Mouse (Mus musculus): ENCODE results near the gene Ttc30b.
"Not testable (repeated sequence)": the region's sequence is repeated elsewhere in the genome, so short reads cannot be mapped to it uniquely, and the experiment has no call there.

Gene Ttc30b

DNA sequence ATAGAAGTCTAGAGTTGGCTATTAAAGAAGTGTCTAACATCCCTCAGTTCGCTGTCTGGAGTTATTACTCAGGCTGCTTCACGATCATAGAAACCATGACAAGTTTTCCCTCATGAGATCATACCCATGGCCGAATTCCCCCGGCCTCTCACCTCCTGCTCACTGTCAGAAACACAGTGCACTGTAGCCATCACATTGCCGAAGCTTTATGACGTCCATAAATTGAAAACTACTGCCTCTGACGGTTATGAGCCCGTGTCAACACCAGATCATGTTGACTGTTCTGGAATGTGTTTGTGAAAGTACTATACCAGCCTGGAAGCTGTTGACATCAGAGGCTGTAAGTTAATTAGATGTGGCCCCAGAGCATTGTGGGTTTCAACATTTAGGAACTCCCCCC, 12.3 kb upstream of the Ttc30b start:
- DNase-seq (ENCODE audit: low spot score), result no peak

DNA sequence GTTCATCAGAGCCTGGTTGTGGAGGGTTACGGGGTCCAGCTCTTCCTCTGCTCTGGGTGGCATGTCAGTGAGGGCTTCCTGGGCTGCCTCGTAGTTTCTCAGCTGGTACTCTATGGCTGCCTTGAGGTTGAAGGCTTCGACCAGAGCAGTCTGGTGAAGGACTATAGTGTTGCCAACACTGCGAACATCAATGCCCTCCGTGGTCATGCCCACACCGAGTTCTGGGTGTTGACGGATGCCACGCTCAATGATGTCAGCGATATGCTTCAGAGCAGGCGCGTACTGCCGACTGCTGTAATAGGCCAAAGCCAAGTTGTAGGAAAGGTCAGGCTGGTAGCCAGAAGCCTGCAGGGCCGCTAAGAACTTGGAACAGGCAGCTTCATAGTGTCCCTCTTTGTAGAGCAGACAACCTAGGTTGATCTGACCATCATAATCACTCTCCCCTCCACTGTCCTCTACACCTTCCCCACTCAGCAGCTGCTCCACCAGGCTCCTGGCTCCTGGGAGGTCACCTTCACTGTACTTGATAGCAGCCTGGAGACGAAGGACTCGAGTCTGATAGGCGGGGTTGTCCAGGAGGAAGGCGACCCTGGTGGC, 767 bp downstream of the Ttc30b start:
- not testable (repeated sequence) for DNase-seq (ENCODE audit: low spot score)

DNA sequence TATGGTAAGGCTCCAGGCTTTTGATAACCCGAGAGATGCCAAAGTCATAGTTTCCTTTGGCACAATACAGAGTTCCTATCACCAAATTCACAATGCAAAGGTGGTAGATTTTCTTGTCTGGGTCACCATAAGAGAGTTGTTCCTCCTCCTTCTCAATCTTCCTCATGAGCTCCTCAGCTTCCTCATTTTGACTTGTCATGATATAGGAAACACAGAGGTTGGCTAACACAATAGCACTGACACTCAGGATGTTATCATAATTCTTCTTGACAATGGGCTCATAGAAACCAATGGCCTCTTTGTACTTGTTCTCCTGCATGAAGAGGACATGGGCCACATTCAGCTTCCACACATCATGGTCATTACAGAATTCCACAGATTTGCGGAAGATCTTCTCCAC, 1.7 kb downstream of the Ttc30b start:
- not testable (repeated sequence) for DNase-seq (ENCODE audit: low spot score)

DNA sequence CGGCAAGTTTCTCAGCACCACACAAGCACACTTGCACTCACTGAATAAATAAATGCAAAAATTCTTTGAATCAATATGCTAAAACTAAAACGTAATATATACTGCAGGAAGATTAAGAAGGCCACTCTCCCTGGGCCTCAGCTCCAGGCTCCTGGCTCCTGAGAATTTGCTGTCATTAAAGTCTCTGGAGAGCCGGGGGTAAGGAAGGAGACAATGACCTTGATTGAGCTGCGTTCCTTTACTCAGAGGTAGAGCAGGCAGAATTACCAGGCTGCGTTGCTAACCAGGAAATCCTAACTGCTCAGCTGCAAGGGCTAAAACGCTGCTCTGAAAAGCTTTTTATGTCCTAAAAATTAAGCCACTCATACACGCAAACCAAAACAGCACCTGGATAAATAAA, 4.8 kb downstream of the Ttc30b start:
- DNase-seq (ENCODE audit: low spot score), result no peak

DNA sequence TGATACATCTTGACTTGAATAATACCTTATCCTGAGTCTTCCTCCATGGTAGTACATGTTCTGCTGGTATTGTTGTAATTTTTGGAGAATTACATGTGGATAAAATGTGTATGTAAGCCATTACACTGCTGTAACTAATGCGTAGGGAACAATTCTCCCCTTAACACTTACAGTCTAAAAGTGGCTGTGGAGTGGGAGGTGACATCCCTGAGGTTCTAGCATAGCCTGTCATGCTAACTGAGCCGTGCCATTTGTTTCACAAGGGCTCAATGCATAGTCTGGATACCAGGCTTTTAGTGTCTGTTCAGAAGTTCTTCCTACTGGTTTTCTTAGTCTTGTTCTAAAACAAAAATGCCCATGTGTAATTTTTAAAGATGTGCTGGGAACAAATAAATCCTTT, 7.4 kb downstream of the Ttc30b start:
- no peak for DNase-seq (ENCODE audit: low spot score)

DNA sequence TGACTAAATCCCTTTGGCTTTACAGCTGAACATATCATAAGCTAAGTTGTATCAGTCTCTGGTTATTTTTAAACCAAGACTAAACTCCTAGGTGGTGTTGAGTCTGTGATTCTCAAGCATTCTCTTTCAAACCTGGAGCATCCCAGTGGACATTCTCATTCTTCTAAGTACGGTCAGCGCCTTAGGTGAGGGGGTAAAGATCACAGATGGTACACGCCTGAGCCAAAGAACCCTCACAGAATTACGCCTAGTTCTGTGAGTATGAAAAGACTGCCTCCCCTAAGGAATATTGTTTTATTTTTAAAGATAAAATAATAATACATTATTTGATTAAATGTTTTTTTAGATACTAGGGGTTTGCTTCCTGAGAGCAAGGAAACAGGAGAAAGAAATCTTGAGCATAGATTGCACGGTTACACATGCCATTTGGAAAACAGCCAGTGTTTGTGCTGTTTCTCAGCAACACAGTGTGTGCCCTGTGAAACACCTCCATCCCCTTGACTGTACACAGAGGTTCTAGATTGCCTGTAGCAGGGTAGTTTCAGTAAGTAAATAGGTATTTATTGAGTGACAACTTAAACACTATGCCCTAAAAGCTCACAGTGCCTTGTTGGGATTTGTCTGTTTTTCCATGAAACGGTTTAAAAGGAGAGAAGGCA, 8.5 kb downstream of the Ttc30b start:
- no peak for DNase-seq (ENCODE audit: low spot score)

DNA sequence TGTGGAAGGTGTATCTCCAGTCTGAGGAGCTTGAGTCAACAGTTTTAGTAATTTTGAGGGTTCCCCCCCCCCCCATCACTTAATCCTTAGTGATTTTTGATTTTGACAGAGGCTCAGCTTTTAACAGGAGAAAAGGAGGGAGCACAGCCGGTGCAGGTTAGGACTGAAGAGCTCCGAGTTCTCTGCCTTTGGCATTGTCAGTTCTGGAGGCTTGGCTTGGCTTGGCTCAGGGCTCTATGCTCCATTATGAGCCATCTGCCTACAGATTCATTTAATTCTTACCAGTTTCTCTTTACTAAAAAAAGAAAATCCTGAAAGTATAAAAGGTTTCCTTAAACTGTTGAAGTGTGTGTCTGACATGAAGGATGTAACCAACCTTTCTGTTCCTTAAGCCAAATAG, 9.2 kb downstream of the Ttc30b start:
- DNase-seq (ENCODE audit: low spot score), result no peak

DNA sequence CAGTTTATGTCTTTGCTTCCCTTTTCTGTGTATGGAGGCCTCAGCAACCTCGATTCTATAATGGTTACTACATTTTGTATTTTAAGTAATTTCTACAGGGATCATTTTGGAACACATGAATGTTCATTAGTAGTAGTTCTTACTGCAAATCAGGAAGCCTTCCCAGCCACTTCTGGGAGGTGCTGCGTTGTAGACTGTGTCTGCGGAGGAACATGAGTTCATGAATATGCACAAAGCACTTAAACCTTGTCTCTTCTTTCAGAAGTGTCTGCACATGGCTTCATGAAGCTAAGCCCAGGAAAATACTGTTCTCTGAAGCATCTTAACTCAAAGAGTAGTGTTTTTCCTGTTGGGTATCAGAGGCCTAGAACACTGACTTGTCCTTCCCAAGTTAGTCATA, 10.4 kb downstream of the Ttc30b start:
- no peak for DNase-seq (ENCODE audit: low spot score)

DNA sequence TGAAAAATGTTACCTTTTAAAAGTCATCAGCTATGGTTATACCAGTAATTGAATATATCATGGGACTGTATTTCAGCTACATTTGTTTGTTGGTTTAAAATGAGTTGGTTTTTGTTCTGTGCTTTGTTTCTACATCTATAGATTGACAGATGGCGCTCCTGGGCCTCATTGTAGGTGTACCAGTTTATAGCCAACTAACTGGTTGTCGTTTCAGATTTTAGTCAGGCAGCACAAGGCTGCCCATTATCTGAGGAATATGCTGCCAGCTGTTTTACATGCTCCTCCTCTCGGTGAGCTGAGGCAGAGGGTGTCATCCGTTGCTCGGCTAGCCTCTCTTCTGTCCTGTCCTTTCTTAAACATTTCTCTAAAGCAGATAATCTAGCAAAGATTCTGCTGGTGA, 12.3 kb downstream of the Ttc30b start:
- DNase-seq (ENCODE audit: low spot score), result no peak

DNA sequence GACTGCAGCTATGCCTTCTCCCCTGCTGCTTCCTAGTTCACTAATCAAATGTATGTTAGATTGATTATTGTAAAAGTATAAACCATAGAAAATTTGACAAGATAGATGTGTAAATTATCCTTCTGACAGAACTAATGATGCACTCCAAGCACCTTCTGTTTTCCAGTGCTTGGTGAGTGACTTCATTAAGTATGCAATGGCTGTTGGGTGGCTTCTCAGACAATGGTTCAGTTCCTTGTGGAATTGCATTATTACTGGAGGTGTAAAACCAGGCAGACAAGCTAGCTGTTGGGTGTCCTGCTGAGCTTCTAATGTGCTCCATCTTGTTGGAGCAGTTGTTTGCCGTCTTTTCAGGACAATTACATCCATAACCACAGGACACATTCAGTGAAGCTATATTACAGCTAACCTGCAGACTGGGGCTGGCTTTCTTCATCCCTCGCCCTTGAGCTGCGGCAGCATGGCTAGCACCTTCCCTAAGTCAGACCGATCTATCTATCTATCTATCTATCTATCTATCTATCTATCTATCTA, 14.5 kb downstream of the Ttc30b start:
- no peak for DNase-seq (ENCODE audit: low spot score)

DNA sequence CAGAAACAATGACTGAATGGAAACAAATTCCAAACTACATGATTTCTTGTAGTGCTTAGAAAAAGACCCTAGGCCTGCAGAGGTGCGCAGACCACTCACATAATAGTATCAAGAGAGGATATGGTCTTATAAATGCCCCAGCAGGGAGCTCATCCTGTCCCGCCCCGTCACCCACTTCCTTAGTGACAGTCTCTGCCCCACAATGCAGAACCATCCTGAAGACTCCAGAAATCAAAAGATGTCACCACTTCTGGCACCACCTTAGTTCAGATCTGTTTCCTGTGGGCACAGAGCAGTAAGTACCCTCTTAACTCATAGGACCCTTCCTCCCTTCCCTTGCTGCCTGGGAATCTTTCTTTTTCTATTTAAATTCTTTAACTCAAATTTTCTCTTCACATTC, 23.3 kb downstream of the Ttc30b start:
- DNase-seq (ENCODE audit: low spot score), result no peak

DNA sequence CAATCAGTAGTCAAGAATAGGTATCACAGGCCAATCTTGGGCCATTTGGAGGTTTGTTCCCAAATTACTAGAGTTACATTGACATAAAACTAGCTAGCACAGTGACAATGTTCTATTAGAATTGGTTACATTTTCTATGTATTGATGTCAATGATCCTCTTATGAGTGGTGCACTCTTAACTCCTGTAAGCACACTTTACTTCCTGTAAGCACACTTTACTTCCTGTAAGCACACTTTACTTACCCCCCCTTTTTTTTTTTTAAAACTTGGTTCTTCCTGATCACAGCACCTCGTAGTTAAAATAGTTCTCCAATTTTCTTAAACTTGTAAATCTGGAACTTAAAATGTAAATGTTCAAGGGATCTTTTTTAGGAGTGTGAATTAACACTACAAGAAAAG, 31.2 kb downstream of the Ttc30b start:
- DNase-seq (ENCODE audit: low spot score), result no peak

DNA sequence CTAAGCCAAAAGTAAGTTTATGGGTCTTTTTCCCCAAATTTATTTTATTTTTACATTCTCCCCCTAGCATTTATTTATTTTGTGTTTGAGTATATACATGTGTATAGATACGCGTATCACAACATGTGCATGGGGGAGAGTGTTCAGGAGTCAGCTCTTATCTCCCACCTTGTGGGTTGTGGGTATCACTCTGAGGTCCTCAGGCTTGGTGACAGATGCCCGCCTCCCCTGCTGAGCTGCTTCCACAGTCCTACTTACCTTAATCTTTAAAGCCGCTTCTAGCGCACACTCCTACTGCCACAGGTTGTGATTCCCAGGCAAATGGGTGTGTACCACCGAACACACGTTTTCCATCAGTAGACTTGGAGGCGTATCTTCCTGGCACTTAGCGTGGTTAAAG, 36.5 kb downstream of the Ttc30b start:
- DNase-seq (ENCODE audit: low spot score), result no peak

DNA sequence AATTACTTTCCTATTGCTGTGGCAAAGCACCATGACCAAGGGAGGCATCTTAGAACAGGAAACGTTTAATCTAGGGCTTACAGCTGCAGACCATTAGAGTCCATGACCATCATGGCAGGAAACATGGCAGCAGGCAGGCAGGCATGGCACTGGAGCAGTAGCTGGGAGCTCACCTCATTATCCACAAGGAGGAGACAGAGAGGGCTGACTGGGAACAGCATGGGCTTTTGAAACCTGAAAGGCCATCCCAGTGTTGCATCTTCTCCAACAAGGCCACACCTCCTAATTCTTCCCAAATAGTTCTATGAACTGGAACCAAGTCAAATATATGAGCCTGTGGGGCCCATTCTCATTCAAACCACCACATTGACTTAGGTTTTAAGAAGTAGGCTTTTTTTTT, 38.1 kb downstream of the Ttc30b start:
- no peak for DNase-seq (ENCODE audit: low spot score)

DNA sequence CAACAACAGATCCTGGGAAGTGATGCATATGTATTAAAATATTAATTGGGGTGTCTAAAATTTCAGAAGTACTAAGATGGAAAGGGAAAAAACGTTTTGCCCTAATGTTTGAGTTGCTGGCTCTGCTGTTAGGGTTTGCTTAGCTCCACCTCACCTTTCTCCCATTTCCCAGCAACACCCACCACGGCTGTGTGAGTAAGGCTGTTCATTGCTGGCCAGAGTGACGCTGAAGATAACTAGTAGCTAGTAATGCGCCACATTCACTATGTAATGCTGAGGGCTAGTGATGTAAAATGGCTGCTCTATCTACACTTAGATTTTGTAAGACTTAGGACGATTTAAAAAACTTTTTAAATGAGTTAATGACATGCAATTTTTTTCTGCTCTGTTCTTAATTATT, 42.7 kb downstream of the Ttc30b start:
- no peak for DNase-seq (ENCODE audit: low spot score)

DNA sequence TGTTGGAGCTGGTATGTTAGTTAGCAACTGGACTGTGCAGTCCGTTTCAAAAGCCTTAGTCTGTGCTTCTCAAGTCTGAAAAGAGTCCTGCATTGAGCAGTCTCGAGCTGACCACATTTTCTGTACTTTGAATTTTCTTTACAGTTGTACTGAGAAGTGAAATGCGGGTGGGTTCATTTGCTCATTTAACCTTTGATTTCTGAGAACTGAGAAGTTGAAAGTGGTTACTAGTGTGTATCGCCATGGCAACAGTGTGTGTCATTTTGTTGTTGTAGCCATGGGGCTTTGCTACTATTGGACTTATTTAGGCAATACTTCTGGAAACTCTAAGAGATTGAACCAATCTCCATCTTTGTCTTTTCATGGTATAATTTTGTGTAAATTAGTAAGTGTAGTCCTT, 46.4 kb downstream of the Ttc30b start:
- no peak for DNase-seq (ENCODE audit: low spot score)

Data from yolk sac, embryonic 10.5 days (tissue).